Comparison of ENCODE assay signal across 9 mouse cellular contexts in genomic region chr7:121899311-121899710, GRCm38 (mm10). TPM values are rescaled to one million over a fixed set of nuclear protein-coding genes. Genes with fewer than 3 reads are reported as not detected.
DNase-seq lines count a peak whose midpoint lies in the region; ATAC-seq and TF ChIP-seq lines count a peak whose summit lies in the region.
"Had no signal": no experiment of that assay in that cellular context is flagged by ENCODE, and none has a peak within 500 bp of the region (broad histone marks: within the 10 kb centered on the region; RNA-seq: fewer than 3 reads in every experiment).

No protein-coding gene starts in this region.

- H3K4me2 ChIP-seq in embryonic facial prominence, embryonic 12.5 days (replicated peaks), result peak overlapping the region; percentile 32

- peak; percentile 40 to 51 for DNase-seq in layer of hippocampus, postnatal 10 days (ENCODE audit: low spot score in 2 of 2)
- DNase-seq in layer of hippocampus, adult 9-11 months, result no peak
- DNase-seq in adrenal gland, postnatal 36 days, result peak; percentile 26 to 29
- DNase-seq in hindbrain, embryonic 10.5 days (ENCODE audit: low spot score), result peak; percentile 62
- DNase-seq in liver, adult 2 months (ENCODE audit: extremely low read depth, low read depth, low spot score), result no peak
- peak; percentile 64 for DNase-seq in neural tube, embryonic 10.5 days (ENCODE audit: extremely low spot score, low spot score)
- no peak for DNase-seq in adipocyte (ENCODE audit: low spot score)

- no peaks in the 10 kb centered on the region for H3K79me2 ChIP-seq in liver, adult 2 months (ENCODE audit: control insufficient read depth, insufficient read depth, low read length)

- no peak for TF ChIP-seq POLR2A in liver, adult 2 months (IDR thresholded peaks at IDR 0.05; ENCODE audit: extremely low read depth, insufficient read depth, low read length)

- H3K27me3 ChIP-seq in embryonic facial prominence, embryonic 12.5 days, result no peaks in the 10 kb centered on the region
- peaks cover 14% of the 10 kb centered on the region for H3K27me3 ChIP-seq in hindbrain, embryonic 10.5 days (ENCODE audit: insufficient read depth, poor library complexity, severe bottlenecking)
- H3K27me3 ChIP-seq in liver, adult 2 months (ENCODE audit: control insufficient read depth, insufficient read depth, low read length), result peaks cover 2% of the 10 kb centered on the region; the same call in 1 of the 2 replicates

- no peak overlapping the region for H3K4me3 ChIP-seq in embryonic facial prominence, embryonic 12.5 days
- H3K4me3 ChIP-seq in hindbrain, embryonic 10.5 days, result peak overlapping the region; percentile 37
- no peak overlapping the region for H3K4me3 ChIP-seq in liver, adult 2 months (ENCODE audit: insufficient read depth, low read depth, low read length)

- no peak for ATAC-seq in embryonic facial prominence, embryonic 12.5 days (ENCODE audit: insufficient number of reproducible peaks, insufficient read depth, low FRiP score, low TSS enrichment)

- 8% methylated on average over 14 of the region's 14 CpGs for WGBS in embryonic facial prominence, embryonic 12.5 days
- 9% methylated on average over 14 of the region's 14 CpGs for WGBS in hindbrain, embryonic 10.5 days
- 9% methylated on average over 14 of the region's 14 CpGs for WGBS in liver, adult 2 months

- no peaks in the 10 kb centered on the region for H3K36me3 ChIP-seq in embryonic facial prominence, embryonic 12.5 days
- no peaks in the 10 kb centered on the region for H3K36me3 ChIP-seq in hindbrain, embryonic 10.5 days
- H3K36me3 ChIP-seq in liver, adult 2 months (ENCODE audit: control insufficient read depth, insufficient read depth, low read length), result no peaks in the 10 kb centered on the region

- peak; percentile 67 for TF ChIP-seq CTCF in liver, adult 2 months (IDR thresholded peaks at IDR 0.05; ENCODE audit: low read depth, low read length)

- H3K9me3 ChIP-seq in embryonic facial prominence, embryonic 12.5 days, result 0 out of 2 replicates have a peak, but pooled peaks cover 2% of the 10 kb centered on the region
- H3K9me3 ChIP-seq in hindbrain, embryonic 10.5 days, result no peaks in the 10 kb centered on the region

- H3K9ac ChIP-seq in embryonic facial prominence, embryonic 12.5 days, result no peak overlapping the region
- no peak overlapping the region for H3K9ac ChIP-seq in liver, adult 2 months (ENCODE audit: low read depth, low read length)

- no peak overlapping the region for H3K27ac ChIP-seq in embryonic facial prominence, embryonic 12.5 days
- H3K27ac ChIP-seq in hindbrain, embryonic 10.5 days, result peak overlapping the region; percentile 59; the same call in 1 of the 2 replicates
- H3K27ac ChIP-seq in liver, adult 2 months (replicated peaks; ENCODE audit: insufficient read depth, low read depth, low read length), result no peak overlapping the region

- no peaks in the 10 kb centered on the region for H3K4me1 ChIP-seq in embryonic facial prominence, embryonic 12.5 days
- H3K4me1 ChIP-seq in hindbrain, embryonic 10.5 days (replicated peaks), result peaks cover 17% of the 10 kb centered on the region
- no peaks in the 10 kb centered on the region for H3K4me1 ChIP-seq in liver, adult 2 months (ENCODE audit: control insufficient read depth, insufficient read depth, low read length)

RNA-seq across cellular contexts. Expression of gene Scnn1b, which starts 34.5 kb away (rescaled TPM):
- not detected for total RNA-seq in layer of hippocampus, postnatal 10 days (2021)
- under 1 TPM in 1 of 2 experiments, not detected in 1; 0.23 TPM for total RNA-seq in adrenal gland, postnatal 36 days (2021)
- polyA plus RNA-seq in embryonic facial prominence, embryonic 12.5 days (2016; fragmentation: Nextera tagmentation; extraction: Ambion mirVana), result 0.23 TPM in 2 replicates
- 0.15 and 0.16 TPM in 2 replicates for polyA plus RNA-seq in hindbrain, embryonic 10.5 days (2016; fragmentation: Nextera tagmentation; extraction: Ambion mirVana)
- not detected in 2 replicates for total RNA-seq in liver, adult 2 months (2014; rRNA removed)
- polyA plus RNA-seq in liver, adult 2 months (2012; rRNA removed), result 0.05 TPM in 1 of 2 replicates, not detected in the other
- polyA plus RNA-seq: liver, embryonic 16.5 days had no signal

Comparison
In these comparisons a context has a peak if more than half of its experiments do, and no peak if none do; other contexts are left out.
1. DNase-seq: peak in layer of hippocampus, postnatal 10 days (2 of 2), adrenal gland, postnatal 36 days (2 of 2), hindbrain, embryonic 10.5 days (single experiment) and neural tube, embryonic 10.5 days (single experiment); none in layer of hippocampus, adult 9-11 months (single experiment), liver, adult 2 months (single experiment) and adipocyte (single experiment).